Mouse (Mus musculus): ENCODE measurements around the gene Rab1a.

DNA sequence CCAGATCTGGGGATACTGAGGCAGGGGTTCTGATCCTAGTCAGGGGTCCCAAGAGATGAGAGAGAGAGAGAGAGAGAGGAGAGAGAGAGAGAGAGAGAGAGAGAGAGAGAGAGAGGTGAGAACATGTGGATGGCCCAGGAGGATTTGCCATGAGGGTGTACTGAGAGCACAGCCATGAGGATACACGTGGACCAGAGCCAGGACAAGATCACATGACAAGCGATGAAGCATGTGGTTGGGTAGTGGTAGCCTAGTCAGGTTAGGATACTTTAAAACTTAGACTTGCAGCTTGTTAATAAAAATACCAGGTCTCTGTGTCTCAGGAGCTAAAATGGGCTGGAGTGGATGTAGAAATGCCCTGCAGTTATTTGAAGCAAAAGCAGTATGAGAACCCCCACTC is 74.7 kb downstream of the Rab1a start:
- no peak for TF ChIP-seq CTCF (IDR thresholded peaks at IDR 0.05; ENCODE audit: low read depth, low read length)
- no peak for TF ChIP-seq GATA1 (IDR thresholded peaks at IDR 0.05; ENCODE audit: borderline replicate concordance, low read length)
